Mouse (Mus musculus): ENCODE data around the gene Rap1b.

DNA sequence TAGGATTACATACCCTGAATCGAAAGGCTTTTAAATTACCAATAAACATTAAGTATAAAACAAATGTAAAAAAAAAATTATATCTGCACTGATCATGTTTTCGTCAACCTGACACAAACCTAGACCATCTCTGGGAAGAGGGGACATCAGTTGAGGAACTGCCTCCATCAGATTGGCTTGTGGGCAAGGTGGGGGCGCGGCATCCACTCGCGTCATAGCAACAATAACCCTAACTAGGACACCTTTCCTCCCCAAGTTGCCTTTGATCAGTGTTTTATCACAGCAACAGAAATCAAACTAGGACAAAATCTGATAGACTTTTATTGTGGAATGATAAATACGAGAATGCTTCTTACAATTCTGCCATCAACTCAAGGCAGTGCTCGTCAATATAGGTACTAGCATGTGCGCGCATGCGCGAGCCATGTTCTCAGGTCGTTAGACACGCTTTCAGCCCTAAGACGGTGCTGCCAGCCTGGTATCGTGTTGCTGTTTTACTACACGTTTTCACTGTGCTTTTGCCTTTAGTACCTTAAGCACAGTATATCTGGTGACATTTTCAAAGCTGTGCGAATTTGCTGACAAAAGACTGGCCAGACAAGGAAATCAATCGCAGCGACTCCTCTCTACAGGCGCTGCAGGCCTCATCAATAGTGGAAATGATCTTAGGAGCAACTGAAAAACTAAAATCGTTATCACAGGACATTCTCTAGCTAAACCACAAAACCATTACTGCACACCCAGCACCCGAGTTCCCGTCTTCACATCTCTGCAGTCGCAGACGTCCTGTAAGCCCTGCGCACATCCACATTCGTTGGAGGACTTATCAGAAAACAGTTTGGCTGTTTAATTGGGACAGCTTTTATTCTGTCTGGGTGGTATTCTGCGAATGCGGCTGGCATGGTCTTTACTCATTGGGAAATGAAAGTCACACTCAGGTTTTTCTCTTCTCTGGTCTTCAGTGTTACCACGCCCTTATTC is 41.7 kb downstream of the Rap1b start:
- TF ChIP-seq CTCF (IDR thresholded peaks at IDR 0.05; ENCODE audit: insufficient read depth, low read depth, low read length) (no peak), POLR2A (IDR thresholded peaks at IDR 0.05; ENCODE audit: insufficient read depth, low read depth, low read length) (no peak)

Measured in olfactory bulb, adult 2 months (tissue).